Mouse (Mus musculus): ENCODE measurements at regions not wholly inside any gene's neighbourhood (a gene's known extent, or its start where the extent isn't known, plus 50 kb on each side); places are given as distances from the start of the nearest gene placed in this dataset.

GRCm38 (mm10) chr2:101296778-101297177, 327.7 kb upstream of the Rag2 start:
- TF ChIP-seq CTCF (IDR thresholded peaks at IDR 0.05) (no peak), EP300 (IDR thresholded peaks at IDR 0.05) (no peak)
